Mouse (Mus musculus) spleen, adult 2 months (tissue): ENCODE data around the gene Casz1.

Experiments used
- CTCF ChIP-seq: fragments of 200-500 bp; IDR thresholded peaks from 2 replicates; pipeline ENCODE4 v1.5.1; 2011; ENCODE audit warnings: mild to moderate bottlenecking, inconsistent platforms; ENCODE audit not compliant: insufficient read depth, insufficient read length, insufficient replicate concordance; ENCODE audit errors: extremely low read depth
- POLR2A ChIP-seq: fragments of 200-500 bp; IDR thresholded peaks from 2 replicates; pipeline ENCODE4 v1.6.1; 2011; ENCODE audit warnings: low read depth, low read length, inconsistent platforms

GRCm38 (mm10) chr4:148854093-148854492 lies 49.9 kb downstream of the Casz1 start:
- TF ChIP-seq CTCF (no peak), POLR2A (no peak)
